Mouse (Mus musculus) midbrain, embryonic 10.5 days (tissue): ENCODE data around the gene Apbb1ip. TPM values are rescaled to one million over a fixed set of nuclear protein-coding genes. Genes with fewer than 3 reads are reported as not detected.
"Not testable (repeated sequence)": the region's sequence is repeated elsewhere in the genome, so short reads cannot be mapped to it uniquely, and the experiment has no call there.

Experiments
- DNase-seq: peaks from one replicate; pipeline ENCODE4 v3.0.0-alpha.2; 2017; ENCODE audit warnings: low spot score
- H3K27ac ChIP-seq: fragments of 300-500 bp; sonication (generic); replicated peaks from 2 replicates; pipeline ENCODE4 v1.5.1; 2016; ENCODE audit warnings: mild to moderate bottlenecking
- H3K27me3 ChIP-seq: fragments of 300-500 bp; sonication (generic); 2 replicates; pipeline ENCODE4 v1.6.1; 2016; ENCODE audit warnings: low read depth, mild to moderate bottlenecking; ENCODE audit not compliant: poor library complexity, severe bottlenecking
- H3K36me3 ChIP-seq: fragments of 300-500 bp; sonication (generic); 2 replicates; pipeline ENCODE4 v1.6.1; 2016; ENCODE audit warnings: mild to moderate bottlenecking, moderate library complexity
- H3K4me1 ChIP-seq: fragments of 300-500 bp; sonication (generic); 2 replicates; pipeline ENCODE4 v1.6.1; 2016
- H3K4me3 ChIP-seq: fragments of 300-500 bp; sonication (generic); 2 replicates; pipeline ENCODE4 v1.5.1; 2016; ENCODE audit warnings: mild to moderate bottlenecking, moderate library complexity
- H3K9me3 ChIP-seq: fragments of 300-500 bp; sonication (generic); replicated peaks from 2 replicates; pipeline ENCODE4 v1.6.1; 2016; ENCODE audit warnings: mild to moderate bottlenecking
- WGBS: fragments of 180-500 bp; shearing (Covaris S2); methylation state at CpG from one replicate; pipeline ENCODE4 v1.1.7; 2016; 5-methylcytosine and 5-hydroxymethylcytosine counted together
- polyA plus RNA-seq: library from polyadenylated mRNA; unstranded; fragments of >200 nt; fragmentation: Nextera tagmentation; extraction: Ambion mirVana; gene quantifications from 2 replicates; pipeline ENCODE4 v1.2.1, GENCODE M21; 2016

The Apbb1ip gene
- polyA plus RNA-seq, 1 experiment from 2014 or later = 1.1 TPM

DNA sequence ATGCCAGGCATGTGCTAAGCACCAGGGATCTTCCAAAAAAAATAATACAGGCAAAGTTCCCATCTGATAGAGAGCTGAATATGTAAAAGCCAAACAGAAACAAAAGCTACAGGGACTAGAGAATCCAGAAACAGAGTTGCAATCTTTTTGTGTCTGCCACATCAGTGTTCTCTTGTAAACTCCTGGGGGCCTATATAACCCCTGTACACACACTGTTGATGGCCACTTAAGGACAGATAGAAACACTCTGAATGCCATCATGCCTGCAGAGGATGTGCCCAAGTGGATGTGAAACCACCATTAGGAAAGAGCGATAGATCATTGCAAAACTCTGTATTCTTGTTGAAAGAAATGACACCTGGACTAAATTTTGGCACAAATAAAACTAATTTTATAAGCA lies 91.9 kb downstream of the Apbb1ip start:
- Histone ChIP-seq H3K36me3 (no peaks in the 10 kb centered on the region), H3K27me3 (no peaks in the 10 kb centered on the region), H3K4me3 (no peak overlapping the region), H3K9me3 (no peaks in the 10 kb centered on the region), H3K4me1 (no peaks in the 10 kb centered on the region), H3K27ac (no peak overlapping the region)
- 91% methylated on average over 1 of the region's 1 CpGs for WGBS
- no peak for DNase-seq

GRCm38 (mm10) chr2:22866894-22867424 lies 93.1 kb downstream of the Apbb1ip start:
- no peaks in the 10 kb centered on the region for H3K4me1 ChIP-seq
- WGBS = 80% methylated on average over 7 of the region's 7 CpGs
- no peaks in the 10 kb centered on the region for H3K36me3 ChIP-seq
- no peak overlapping the region for H3K4me3 ChIP-seq
- DNase-seq = no peak
- no peak overlapping the region for H3K27ac ChIP-seq
- no peaks in the 10 kb centered on the region for H3K9me3 ChIP-seq
- no peaks in the 10 kb centered on the region for H3K27me3 ChIP-seq

GRCm38 (mm10) chr2:22873159-22873558 lies 99.3 kb downstream of the Apbb1ip start:
- Histone ChIP-seq H3K27me3 (no peaks in the 10 kb centered on the region), H3K4me3 (no peak overlapping the region), H3K4me1 (no peaks in the 10 kb centered on the region), H3K27ac (no peak overlapping the region), H3K9me3 (no peaks in the 10 kb centered on the region), H3K36me3 (no peaks in the 10 kb centered on the region)
- 79% methylated on average over 1 of the region's 1 CpGs for WGBS
- no peak for DNase-seq

DNA sequence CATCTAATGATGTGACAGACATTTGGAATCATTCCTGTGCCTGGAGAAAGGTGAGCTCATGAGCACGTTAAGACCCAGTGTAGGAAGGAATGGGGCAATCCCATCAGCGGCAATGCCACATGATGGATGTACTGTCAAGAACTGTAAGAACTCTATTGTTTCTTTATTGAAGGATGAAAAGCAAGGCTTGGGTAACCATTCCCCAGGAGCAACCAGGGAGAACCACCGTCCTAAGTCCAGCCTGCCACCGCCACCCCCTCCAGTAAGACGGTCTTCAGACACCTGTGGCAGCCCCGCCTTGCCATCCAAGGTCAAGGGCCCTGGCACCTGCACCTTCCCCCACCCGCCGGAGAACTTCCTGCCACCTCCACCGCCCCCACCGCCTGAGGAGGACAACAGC lies 100.7 kb downstream of the Apbb1ip start:
- 60% methylated on average over 10 of the region's 10 CpGs for WGBS
- no peaks in the 10 kb centered on the region for H3K27me3 ChIP-seq
- H3K36me3 ChIP-seq = no peaks in the 10 kb centered on the region
- no peaks in the 10 kb centered on the region for H3K4me1 ChIP-seq
- no peak overlapping the region for H3K27ac ChIP-seq
- no peak for DNase-seq
- H3K9me3 ChIP-seq = no peaks in the 10 kb centered on the region
- no peak overlapping the region for H3K4me3 ChIP-seq

GRCm38 (mm10) chr2:22876614-22877013 lies 102.7 kb downstream of the Apbb1ip start:
- no peak overlapping the region for H3K27ac ChIP-seq
- no peaks in the 10 kb centered on the region for H3K9me3 ChIP-seq
- H3K4me3 ChIP-seq = no peak overlapping the region
- no peak for DNase-seq
- H3K36me3 ChIP-seq = no peaks in the 10 kb centered on the region
- H3K4me1 ChIP-seq = no peaks in the 10 kb centered on the region
- no peaks in the 10 kb centered on the region for H3K27me3 ChIP-seq
- WGBS = 88% methylated on average over 3 of the region's 3 CpGs

- H3K27ac ChIP-seq = no peak overlapping the region
- no peak overlapping the region for H3K4me3 ChIP-seq
- no peaks in the 10 kb centered on the region for H3K9me3 ChIP-seq
- DNase-seq = no peak
- H3K27me3 ChIP-seq = no peaks in the 10 kb centered on the region
- WGBS = 62% methylated on average over 1 of the region's 1 CpGs
- H3K36me3 ChIP-seq = no peaks in the 10 kb centered on the region
- H3K4me1 ChIP-seq = no peaks in the 10 kb centered on the region
Measured at GRCm38 (mm10) chr2:22878781-22879180, 104.9 kb downstream of the Apbb1ip start.

DNA sequence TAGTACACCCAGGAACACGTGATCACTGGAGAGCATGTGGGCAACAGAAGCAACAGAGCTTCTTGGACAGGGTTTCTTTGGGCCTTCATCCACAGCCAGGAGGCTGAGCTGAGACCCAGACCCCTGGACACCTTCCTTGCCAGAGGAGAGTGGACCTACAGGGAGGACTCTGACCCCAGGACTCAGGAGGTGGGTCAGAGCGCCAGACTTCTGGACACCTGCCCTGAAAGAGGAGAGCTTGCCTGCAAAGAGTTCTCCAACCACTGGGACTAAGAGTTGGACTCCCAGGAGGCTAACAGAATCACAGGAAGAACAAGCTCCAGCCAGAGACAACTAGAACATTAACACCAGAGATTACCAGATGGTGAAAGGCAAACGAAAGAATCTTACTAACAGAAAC lies 106.8 kb downstream of the Apbb1ip start:
- H3K27ac ChIP-seq, H3K27me3 ChIP-seq, H3K4me3 ChIP-seq, H3K9me3 ChIP-seq, H3K36me3 ChIP-seq, DNase-seq, H3K4me1 ChIP-seq: not testable (repeated sequence)
- WGBS = 77% methylated on average over 3 of the region's 3 CpGs

DNA sequence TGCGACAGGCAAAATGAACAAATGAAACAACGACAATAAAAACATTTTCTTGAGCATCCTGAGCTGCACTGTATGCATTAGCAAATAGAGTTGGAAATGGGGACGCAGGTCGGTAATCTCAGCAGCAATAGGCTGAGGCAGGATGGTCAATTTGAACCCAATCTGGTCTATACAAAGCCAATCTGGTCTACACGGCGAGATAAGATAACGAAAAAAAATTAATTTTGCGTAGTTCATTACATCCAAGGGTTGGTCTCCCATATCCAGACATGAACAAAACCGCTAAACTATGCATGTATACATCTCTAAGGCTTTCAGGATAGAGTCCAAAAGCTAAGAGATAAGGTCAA lies 121.0 kb downstream of the Apbb1ip start:
- no peaks in the 10 kb centered on the region for H3K9me3 ChIP-seq
- H3K4me3 ChIP-seq = peak overlapping the region; percentile 91
- H3K27ac ChIP-seq = peak overlapping the region; percentile 92
- H3K36me3 ChIP-seq = peaks cover 4% of the 10 kb centered on the region; the same call in 1 of the 2 replicates
- no peaks in the 10 kb centered on the region for H3K27me3 ChIP-seq
- peaks cover 20% of the 10 kb centered on the region for H3K4me1 ChIP-seq
- no peak for DNase-seq
- 29% methylated on average over 9 of the region's 9 CpGs for WGBS

GRCm38 (mm10) chr2:22895282-22896273 lies 121.7 kb downstream of the Apbb1ip start, which contains the start of gene Pdss1:
Gene Pdss1, plus strand, starts transcription at chr2:22895522.
- Histone ChIP-seq H3K4me3 (peak within 1 kb of the TSS; percentile 91), H3K4me1 (peaks cover 20% of the 10 kb centered on the region), H3K27ac (peak within 1 kb of the TSS; percentile 92), H3K27me3 (no peaks in the 10 kb centered on the region), H3K36me3 (peaks cover 4% of the 10 kb centered on the region; the same call in 1 of the 2 replicates), H3K9me3 (no peaks in the 10 kb centered on the region)
- peak; percentile 92 for DNase-seq
- WGBS = under 1% methylated on average over 81 of the region's 81 CpGs

GRCm38 (mm10) chr2:22903947-22904346 lies 130.1 kb downstream of the Apbb1ip start:
- H3K27me3 ChIP-seq = no peaks in the 10 kb centered on the region
- peaks cover 57% of the 10 kb centered on the region for H3K36me3 ChIP-seq
- DNase-seq = no peak
- no peaks in the 10 kb centered on the region for H3K4me1 ChIP-seq
- no peak overlapping the region for H3K4me3 ChIP-seq
- H3K9me3 ChIP-seq = no peaks in the 10 kb centered on the region
- no peak overlapping the region for H3K27ac ChIP-seq
- 92% methylated on average over 3 of the region's 3 CpGs for WGBS

- Histone ChIP-seq H3K27me3 (no peaks in the 10 kb centered on the region), H3K36me3 (peaks cover 88% of the 10 kb centered on the region), H3K9me3 (no peaks in the 10 kb centered on the region), H3K4me1 (no peaks in the 10 kb centered on the region), H3K4me3 (no peak overlapping the region), H3K27ac (no peak overlapping the region)
- WGBS = 75% methylated on average over 3 of the region's 3 CpGs
- no peak for DNase-seq
Measured at GRCm38 (mm10) chr2:22914421-22914820, 140.5 kb downstream of the Apbb1ip start.

DNA sequence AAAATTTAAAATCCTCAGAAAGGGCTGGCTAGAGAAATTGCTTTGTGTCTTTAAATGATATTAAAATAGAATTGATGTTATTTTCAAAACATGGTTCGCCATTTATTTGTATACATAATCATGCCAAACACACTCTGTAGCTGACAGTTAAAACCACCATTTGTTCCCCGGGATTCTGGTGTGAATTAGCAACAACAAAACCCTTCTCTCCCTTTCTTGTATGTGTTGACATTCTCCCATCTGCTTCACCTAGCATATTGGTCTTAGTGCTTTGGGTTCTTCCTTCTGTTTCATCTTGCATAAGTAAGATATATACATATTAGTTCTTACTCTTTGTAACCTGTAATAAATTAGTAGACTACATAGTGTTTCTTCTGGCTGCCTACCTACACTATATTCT lies 144.8 kb downstream of the Apbb1ip start:
- no peaks in the 10 kb centered on the region for H3K9me3 ChIP-seq
- WGBS = 90% methylated on average over 2 of the region's 2 CpGs
- DNase-seq = no peak
- no peak overlapping the region for H3K4me3 ChIP-seq
- H3K27ac ChIP-seq = no peak overlapping the region
- peaks cover 72% of the 10 kb centered on the region for H3K36me3 ChIP-seq
- no peaks in the 10 kb centered on the region for H3K27me3 ChIP-seq
- no peaks in the 10 kb centered on the region for H3K4me1 ChIP-seq
